Mouse (Mus musculus) cerebellum, adult 9-10 months (tissue): ENCODE data around the gene Tmem159.

Experiments
- DNase-seq: peaks from one replicate; pipeline ENCODE4 v3.0.0; 2022

Tmem159 gene

GRCm38 (mm10) chr7:120102164-120102972, at the start of gene Tmem159:
TSS of gene Tmem159 (plus strand) at chr7:120102353.
- peak; percentile 87 for DNase-seq

- DNase-seq: no peak
Measured at GRCm38 (mm10) chr7:120054016-120054415, 48.1 kb upstream of the Tmem159 start.

- no peak for DNase-seq
Measured at GRCm38 (mm10) chr7:120055479-120055878, 46.7 kb upstream of the Tmem159 start.

- no peak for DNase-seq
Measured at GRCm38 (mm10) chr7:120064045-120064444, 38.1 kb upstream of the Tmem159 start.

GRCm38 (mm10) chr7:120068114-120068513, 34.0 kb upstream of the Tmem159 start:
- DNase-seq: no peak

GRCm38 (mm10) chr7:120069164-120069563, 33.0 kb upstream of the Tmem159 start:
- DNase-seq: no peak

- DNase-seq: no peak
Measured at GRCm38 (mm10) chr7:120080177-120080576, 22.0 kb upstream of the Tmem159 start.

GRCm38 (mm10) chr7:120093033-120093432, 9.1 kb upstream of the Tmem159 start:
- DNase-seq: no peak

GRCm38 (mm10) chr7:120094216-120094615, 7.9 kb upstream of the Tmem159 start:
- no peak for DNase-seq

GRCm38 (mm10) chr7:120095180-120095579, 7.0 kb upstream of the Tmem159 start, which contains the start of gene Dnah3:
TSS of gene Dnah3 (minus strand) at chr7:120095280.
- no peak for DNase-seq

- peak; percentile 70 for DNase-seq
Measured at GRCm38 (mm10) chr7:120097845-120098244, 4.3 kb upstream of the Tmem159 start.

- peak; percentile 58 for DNase-seq
Measured at GRCm38 (mm10) chr7:120098403-120098802, 3.8 kb upstream of the Tmem159 start.

- peak; percentile 30 for DNase-seq
Measured at GRCm38 (mm10) chr7:120103019-120103567, 940 bp downstream of the Tmem159 start.

GRCm38 (mm10) chr7:120104975-120105374, 2.8 kb downstream of the Tmem159 start:
- peak; percentile 25 for DNase-seq

- DNase-seq: peak; percentile 47
Measured at GRCm38 (mm10) chr7:120106356-120106755, 4.2 kb downstream of the Tmem159 start.

GRCm38 (mm10) chr7:120109676-120110075, 7.5 kb downstream of the Tmem159 start:
- no peak for DNase-seq

GRCm38 (mm10) chr7:120116976-120117375, 14.8 kb downstream of the Tmem159 start:
- no peak for DNase-seq

GRCm38 (mm10) chr7:120117529-120117928, 15.4 kb downstream of the Tmem159 start:
- DNase-seq: no peak

GRCm38 (mm10) chr7:120123776-120124175, 21.6 kb downstream of the Tmem159 start:
- no peak for DNase-seq

- peak; percentile 70 for DNase-seq
Measured at GRCm38 (mm10) chr7:120124844-120125243, 22.7 kb downstream of the Tmem159 start.

- no peak for DNase-seq
Measured at GRCm38 (mm10) chr7:120126976-120127685, 25.0 kb downstream of the Tmem159 start.

GRCm38 (mm10) chr7:120127686-120128059, 25.5 kb downstream of the Tmem159 start:
- DNase-seq: no peak

- DNase-seq: no peak
Measured at GRCm38 (mm10) chr7:120128951-120129350, 26.8 kb downstream of the Tmem159 start.

- no peak for DNase-seq
Measured at GRCm38 (mm10) chr7:120142743-120143142, 40.6 kb downstream of the Tmem159 start.
